Mouse (Mus musculus) myocyte (in vitro differentiated cells): ENCODE data around the gene Fam81b.

Source experiments
- CEBPB ChIP-seq: IDR thresholded peaks from 2 replicates; pipeline ENCODE4 v1.6.1; 2011; ENCODE audit warnings: mild to moderate bottlenecking, moderate library complexity; ENCODE audit not compliant: poor library complexity, insufficient read depth, severe bottlenecking
- E2F4 ChIP-seq: IDR thresholded peaks from one replicate; pipeline ENCODE4 v1.6.1; 2011; ENCODE audit warnings: mild to moderate bottlenecking, control low read depth, moderate library complexity; ENCODE audit not compliant: insufficient read depth
- MAX ChIP-seq: IDR thresholded peaks from one replicate; pipeline ENCODE4 v1.6.1; 2011; ENCODE audit warnings: low read depth, mild to moderate bottlenecking, control low read depth
- MYOD1 ChIP-seq, 3 experiments: IDR thresholded peaks; one replicate each; pipeline ENCODE4 v1.6.1; 2011; ENCODE audit warnings: control low read depth in 2 of 3, low read depth in 2 of 3, mild to moderate bottlenecking in 2 of 3, moderate library complexity in 1 of 3; ENCODE audit not compliant: insufficient read length in 2 of 3, control insufficient read depth in 1 of 3
- MYOG ChIP-seq, 3 experiments: IDR thresholded peaks; one replicate each; pipeline ENCODE4 v1.6.1; 2011; ENCODE audit warnings: control low read depth in 2 of 3, low read depth in 2 of 3, mild to moderate bottlenecking in 2 of 3; ENCODE audit not compliant: insufficient read length in 2 of 3, control insufficient read depth in 1 of 3, insufficient read depth in 1 of 3
- POLR2A ChIP-seq: IDR thresholded peaks from one replicate; pipeline ENCODE4 v1.6.1; 2011; ENCODE audit warnings: low read depth, mild to moderate bottlenecking, control low read depth, moderate library complexity; ENCODE audit not compliant: insufficient read length
- POLR2AphosphoS2 ChIP-seq: IDR thresholded peaks from one replicate; pipeline ENCODE4 v1.6.1; 2011; ENCODE audit warnings: low read depth, control low read depth; ENCODE audit not compliant: insufficient read length
- SRF ChIP-seq: IDR thresholded peaks from one replicate; pipeline ENCODE4 v1.6.1; 2011; ENCODE audit warnings: low read depth; ENCODE audit not compliant: control insufficient read depth, insufficient read length
- TCF12 ChIP-seq: IDR thresholded peaks from one replicate; pipeline ENCODE4 v1.6.1; 2011; ENCODE audit warnings: mild to moderate bottlenecking, control low read depth; ENCODE audit not compliant: poor library complexity, insufficient read depth, severe bottlenecking
- USF1 ChIP-seq: IDR thresholded peaks from one replicate; pipeline ENCODE4 v1.6.1; 2011; ENCODE audit warnings: low read depth, mild to moderate bottlenecking, control low read depth, moderate library complexity

GRCm38 (mm10) chr13:76284597-76284996 is 20.3 kb downstream of the Fam81b start:
- TF ChIP-seq POLR2A (no peak), TCF12 (no peak), MAX (no peak), E2F4 (no peak), SRF (no peak), USF1 (no peak), POLR2AphosphoS2 (no peak), CEBPB (no peak), MYOG (IDR thresholded peaks at IDR 0.05; ENCODE audit: control insufficient read depth in 1 of 3, insufficient read depth in 1 of 3, insufficient read length in 2 of 3, low read depth in 2 of 3) (no peak), MYOD1 (IDR thresholded peaks at IDR 0.05; ENCODE audit: control insufficient read depth in 1 of 3, insufficient read length in 2 of 3, low read depth in 2 of 3) (no peak)
